Mouse (Mus musculus) liver, postnatal 0 days (tissue): ENCODE data around the gene Atl1.

ENCODE experiments used
- CTCF ChIP-seq: sonication (generic); IDR thresholded peaks from 2 replicates; pipeline ENCODE4 v1.5.1; 2016; ENCODE audit warnings: antibody characterized with exemption, low read depth
- EP300 ChIP-seq: IDR thresholded peaks from 2 replicates; pipeline ENCODE4 v1.6.1; 2016; ENCODE audit warnings: antibody characterized with exemption, low read depth, mild to moderate bottlenecking

GRCm38 (mm10) chr12:69966071-69966470 is 73.7 kb downstream of the Atl1 start:
- TF ChIP-seq CTCF (no peak), EP300 (no peak; the same call in 1 of the 2 replicates)
